Mouse (Mus musculus): ENCODE measurements around the gene Olfr54. TPM values are rescaled to one million over a fixed set of nuclear protein-coding genes. Genes with fewer than 3 reads are reported as not detected.
"Not testable (repeated sequence)": the region's sequence is repeated elsewhere in the genome, so short reads cannot be mapped to it uniquely, and the experiment has no call there.

The Olfr54 gene
- total RNA-seq (2017), result not detected in 2 replicates

GRCm38 (mm10) chr11:51013936-51014335, at the start of gene Olfr54:
Gene Olfr54 (plus strand): TSS chr11:51014236.
- no peak for ATAC-seq (ENCODE audit: extremely low read depth, insufficient number of reproducible peaks, low FRiP score, poor library complexity, severe bottlenecking)

- ATAC-seq (ENCODE audit: extremely low read depth, insufficient number of reproducible peaks, low FRiP score, poor library complexity, severe bottlenecking), result no peak
These were observed 49.1 kb upstream of the Olfr54 start for GRCm38 (mm10) chr11:50964886-50965285.

GRCm38 (mm10) chr11:50966230-50966629, 47.8 kb upstream of the Olfr54 start, which contains the start of gene Olfr1378:
Gene Olfr1378 (plus strand): TSS chr11:50966530.
- ATAC-seq (ENCODE audit: extremely low read depth, insufficient number of reproducible peaks, low FRiP score, poor library complexity, severe bottlenecking), result no peak

- no peak for ATAC-seq (ENCODE audit: extremely low read depth, insufficient number of reproducible peaks, low FRiP score, poor library complexity, severe bottlenecking)
These were observed 36.8 kb upstream of the Olfr54 start for GRCm38 (mm10) chr11:50977216-50977615.

- no peak for ATAC-seq (ENCODE audit: extremely low read depth, insufficient number of reproducible peaks, low FRiP score, poor library complexity, severe bottlenecking)
These were observed 32.4 kb upstream of the Olfr54 start, which contains the start of gene Olfr1377 for GRCm38 (mm10) chr11:50981667-50982066. Gene Olfr1377 (plus strand): TSS chr11:50981967.

- no peak for ATAC-seq (ENCODE audit: extremely low read depth, insufficient number of reproducible peaks, low FRiP score, poor library complexity, severe bottlenecking)
These were observed 10.7 kb upstream of the Olfr54 start, which contains the start of gene Olfr51 for GRCm38 (mm10) chr11:51003296-51003695. Gene Olfr51 (plus strand): TSS chr11:51003596.

GRCm38 (mm10) chr11:51011821-51012220, 2.2 kb upstream of the Olfr54 start:
- no peak for ATAC-seq (ENCODE audit: extremely low read depth, insufficient number of reproducible peaks, low FRiP score, poor library complexity, severe bottlenecking)

GRCm38 (mm10) chr11:51016341-51016740, 2.3 kb downstream of the Olfr54 start:
- no peak for ATAC-seq (ENCODE audit: extremely low read depth, insufficient number of reproducible peaks, low FRiP score, poor library complexity, severe bottlenecking)

- ATAC-seq (ENCODE audit: extremely low read depth, insufficient number of reproducible peaks, low FRiP score, poor library complexity, severe bottlenecking), result not testable (repeated sequence)
These were observed 12.8 kb downstream of the Olfr54 start for GRCm38 (mm10) chr11:51026811-51027210.

- not testable (repeated sequence) for ATAC-seq (ENCODE audit: extremely low read depth, insufficient number of reproducible peaks, low FRiP score, poor library complexity, severe bottlenecking)
These were observed 15.3 kb downstream of the Olfr54 start for GRCm38 (mm10) chr11:51029381-51029780.

- no peak for ATAC-seq (ENCODE audit: extremely low read depth, insufficient number of reproducible peaks, low FRiP score, poor library complexity, severe bottlenecking)
These were observed 16.2 kb downstream of the Olfr54 start for GRCm38 (mm10) chr11:51030225-51030624.

- no peak for ATAC-seq (ENCODE audit: extremely low read depth, insufficient number of reproducible peaks, low FRiP score, poor library complexity, severe bottlenecking)
These were observed 18.8 kb downstream of the Olfr54 start for GRCm38 (mm10) chr11:51032851-51033250.

GRCm38 (mm10) chr11:51034141-51034540, 20.1 kb downstream of the Olfr54 start:
- ATAC-seq (ENCODE audit: extremely low read depth, insufficient number of reproducible peaks, low FRiP score, poor library complexity, severe bottlenecking), result not testable (repeated sequence)

- no peak for ATAC-seq (ENCODE audit: extremely low read depth, insufficient number of reproducible peaks, low FRiP score, poor library complexity, severe bottlenecking)
These were observed 21.9 kb downstream of the Olfr54 start for GRCm38 (mm10) chr11:51035951-51036350.

GRCm38 (mm10) chr11:51044776-51045175, 30.7 kb downstream of the Olfr54 start:
- not testable (repeated sequence) for ATAC-seq (ENCODE audit: extremely low read depth, insufficient number of reproducible peaks, low FRiP score, poor library complexity, severe bottlenecking)

- ATAC-seq (ENCODE audit: extremely low read depth, insufficient number of reproducible peaks, low FRiP score, poor library complexity, severe bottlenecking), result not testable (repeated sequence)
These were observed 33.8 kb downstream of the Olfr54 start, which contains the start of gene Olfr1375 for GRCm38 (mm10) chr11:51047809-51048208. Gene Olfr1375 (plus strand): TSS chr11:51048109.

GRCm38 (mm10) chr11:51051678-51052077, 37.6 kb downstream of the Olfr54 start:
- no peak for ATAC-seq (ENCODE audit: extremely low read depth, insufficient number of reproducible peaks, low FRiP score, poor library complexity, severe bottlenecking)

- no peak for ATAC-seq (ENCODE audit: extremely low read depth, insufficient number of reproducible peaks, low FRiP score, poor library complexity, severe bottlenecking)
These were observed 39.2 kb downstream of the Olfr54 start for GRCm38 (mm10) chr11:51053230-51053629.

GRCm38 (mm10) chr11:51059151-51059571, 45.1 kb downstream of the Olfr54 start, which contains the start of gene Zfp354a:
Gene Zfp354a (plus strand): TSS chr11:51059257.
- no peak for ATAC-seq (ENCODE audit: extremely low read depth, insufficient number of reproducible peaks, low FRiP score, poor library complexity, severe bottlenecking)

GRCm38 (mm10) chr11:51059640-51060039, 45.6 kb downstream of the Olfr54 start:
- no peak for ATAC-seq (ENCODE audit: extremely low read depth, insufficient number of reproducible peaks, low FRiP score, poor library complexity, severe bottlenecking)

GRCm38 (mm10) chr11:51060981-51061380, 46.9 kb downstream of the Olfr54 start:
- no peak for ATAC-seq (ENCODE audit: extremely low read depth, insufficient number of reproducible peaks, low FRiP score, poor library complexity, severe bottlenecking)

Data from neutrophil, adult 5-6 weeks (primary cell).